Mouse (Mus musculus) MEL (cell line): Measurements from ENCODE around the gene Mgst3. TPM values are rescaled to one million over a fixed set of nuclear protein-coding genes. Genes with fewer than 3 reads are reported as not detected.

Source experiments
- DNase-seq: peaks from one replicate; pipeline ENCODE4 v3.0.0; 2011; ENCODE audit warnings: low read depth, low spot score
- H3K27ac ChIP-seq: 2 replicates; pipeline ENCODE4 v1.5.1; 2012; ENCODE audit warnings: low read depth, mild to moderate bottlenecking, control low read depth, low read length, moderate library complexity; ENCODE audit not compliant: control insufficient read depth
- H3K27me3 ChIP-seq, 2 experiments: fragments of 150-350 bp in 1 of 2; sonication (generic) in 1 of 2; 2 replicates each; pipeline ENCODE4 v1.6.1; 2012; ENCODE audit warnings: low read length in 2 of 2, mild to moderate bottlenecking in 2 of 2, improper control_type of control experiment in 1 of 2, moderate library complexity in 1 of 2; ENCODE audit not compliant: insufficient read depth in 2 of 2, control insufficient read depth in 1 of 2
- H3K36me3 ChIP-seq, 2 experiments: 2 replicates each; pipeline ENCODE4 v1.6.1; 2012 to 2014; ENCODE audit warnings: low read length in 2 of 2, improper control_type of control experiment in 1 of 2, inconsistent platforms in 1 of 2, mild to moderate bottlenecking in 1 of 2; ENCODE audit not compliant: insufficient read depth in 2 of 2, control insufficient read depth in 1 of 2
- H3K4me1 ChIP-seq, 2 experiments: fragments of 150-350 bp in 1 of 2; sonication (generic) in 1 of 2; 2 replicates each; pipeline ENCODE4 v1.6.1; 2012; ENCODE audit warnings: low read length in 2 of 2, improper control_type of control experiment in 1 of 2, mild to moderate bottlenecking in 1 of 2; ENCODE audit not compliant: insufficient read depth in 2 of 2, control insufficient read depth in 1 of 2
- H3K4me3 ChIP-seq, 2 experiments: fragments of 150-350 bp in 1 of 2; sonication (generic) in 1 of 2; 2 replicates each; pipeline ENCODE4 v1.5.1; 2012; ENCODE audit warnings: low read depth in 2 of 2, low read length in 2 of 2, mild to moderate bottlenecking in 2 of 2, moderate library complexity in 2 of 2, control low read depth in 1 of 2, improper control_type of control experiment in 1 of 2; ENCODE audit not compliant: control insufficient read depth in 1 of 2, insufficient read depth in 1 of 2
- H3K79me2 ChIP-seq: 2 replicates; pipeline ENCODE4 v1.6.1; 2012; ENCODE audit warnings: mild to moderate bottlenecking, low read length, moderate library complexity; ENCODE audit not compliant: control insufficient read depth, poor library complexity, insufficient read depth
- H3K9ac ChIP-seq: 2 replicates; pipeline ENCODE4 v1.6.1; 2012; ENCODE audit warnings: low read depth, mild to moderate bottlenecking, control low read depth, low read length, moderate library complexity; ENCODE audit not compliant: control insufficient read depth, poor library complexity, severe bottlenecking
- H3K9me3 ChIP-seq: fragments of 150-350 bp; sonication (generic); replicated peaks from 2 replicates; pipeline ENCODE4 v1.6.1; 2012; ENCODE audit warnings: mild to moderate bottlenecking, low read length, improper control_type of control experiment, moderate library complexity; ENCODE audit not compliant: insufficient read depth
- BHLHE40 ChIP-seq: IDR thresholded peaks from 2 replicates; pipeline ENCODE4 v1.6.1; 2012; ENCODE audit warnings: low read depth, mild to moderate bottlenecking, inconsistent platforms, low read length, improper control_type of control experiment, borderline replicate concordance
- CHD2 ChIP-seq: IDR thresholded peaks from 2 replicates; pipeline ENCODE4 v1.6.1; 2011; ENCODE audit warnings: low read length, improper control_type of control experiment
- EP300 ChIP-seq, 2 experiments: IDR thresholded peaks; 2 replicates each; pipeline ENCODE4 v1.6.1; 2011; ENCODE audit warnings: improper control_type of control experiment in 2 of 2, low read length in 2 of 2, low read depth in 1 of 2, mild to moderate bottlenecking in 1 of 2
- ETS1 ChIP-seq: IDR thresholded peaks from 2 replicates; pipeline ENCODE4 v1.6.1; 2012; ENCODE audit warnings: low read depth, mild to moderate bottlenecking, inconsistent platforms, low read length, improper control_type of control experiment, moderate library complexity
- GATA1 ChIP-seq: IDR thresholded peaks from 2 replicates; pipeline ENCODE4 v1.6.1; 2011; ENCODE audit warnings: low read depth, low read length, improper control_type of control experiment
- HCFC1 ChIP-seq: IDR thresholded peaks from 2 replicates; pipeline ENCODE4 v1.6.1; 2012; ENCODE audit warnings: low read depth, mild to moderate bottlenecking, inconsistent platforms, low read length, improper control_type of control experiment, moderate library complexity
- JUND ChIP-seq: IDR thresholded peaks from 2 replicates; pipeline ENCODE4 v1.6.1; 2011; ENCODE audit warnings: low read depth, mild to moderate bottlenecking, improper control_type of control experiment, low read length
- MAX ChIP-seq: IDR thresholded peaks from 2 replicates; pipeline ENCODE4 v1.6.1; 2011; ENCODE audit warnings: low read length, improper control_type of control experiment
- MXI1 ChIP-seq: IDR thresholded peaks from 2 replicates; pipeline ENCODE4 v1.6.1; 2011; ENCODE audit warnings: mild to moderate bottlenecking, low read depth, low read length, improper control_type of control experiment
- MYB ChIP-seq: IDR thresholded peaks from 2 replicates; pipeline ENCODE4 v1.6.1; 2011; ENCODE audit warnings: mild to moderate bottlenecking, low read depth, low read length, improper control_type of control experiment
- MYC ChIP-seq: IDR thresholded peaks from 2 replicates; pipeline ENCODE4 v1.6.1; 2011; ENCODE audit warnings: low read depth, mild to moderate bottlenecking, low read length, improper control_type of control experiment, moderate library complexity
- SIN3A ChIP-seq: IDR thresholded peaks from 2 replicates; pipeline ENCODE4 v1.6.1; 2012; ENCODE audit warnings: low read length, improper control_type of control experiment, inconsistent platforms
- TBP ChIP-seq: IDR thresholded peaks from 2 replicates; pipeline ENCODE4 v1.8.0; 2011; ENCODE audit warnings: low read depth, low read length, improper control_type of control experiment
- TCF12 ChIP-seq: IDR thresholded peaks from 2 replicates; pipeline ENCODE4 v1.6.1; 2014; ENCODE audit warnings: low read depth, mild to moderate bottlenecking, inconsistent platforms, low read length, improper control_type of control experiment, moderate library complexity
- USF1 ChIP-seq: IDR thresholded peaks from 2 replicates; pipeline ENCODE4 v1.6.1; 2014; ENCODE audit warnings: low read depth, mild to moderate bottlenecking, inconsistent platforms, low read length, improper control_type of control experiment, moderate library complexity
- ZC3H11A ChIP-seq: IDR thresholded peaks from 2 replicates; pipeline ENCODE4 v1.6.1; 2012; ENCODE audit warnings: low read depth, mild to moderate bottlenecking, inconsistent platforms, low read length, improper control_type of control experiment
- ZNF384 ChIP-seq: IDR thresholded peaks from 2 replicates; pipeline ENCODE4 v1.6.1; 2012; ENCODE audit warnings: low read depth, mild to moderate bottlenecking, inconsistent platforms, low read length, improper control_type of control experiment
- polyA plus RNA-seq, 2 experiments: library from polyadenylated mRNA; stranded (reverse) in 1 of 2; unstranded in 1 of 2; fragments of >175 nt in 1 of 2; fragments of >200 nt in 1 of 2; gene quantifications; 2 replicates each; pipeline versions ENCODE4 v1.2.1 to v1.2.4; 2012; ENCODE audit warnings: low replicate concordance in 2 of 2, low read depth in 1 of 2; ENCODE audit not compliant: insufficient read length in 2 of 2, insufficient read depth in 1 of 2, missing spikeins in 1 of 2
- total RNA-seq: library from RNA; depleted of rRNA; stranded (reverse); fragments of 300-350 nt; gene quantifications from 2 replicates; pipeline ENCODE4 v1.2.3, GENCODE M21; 2012

Mgst3 gene
- total and polyA plus RNA-seq, 3 experiments = 17.0 to 33.2 TPM; not detected in 1

DNA sequence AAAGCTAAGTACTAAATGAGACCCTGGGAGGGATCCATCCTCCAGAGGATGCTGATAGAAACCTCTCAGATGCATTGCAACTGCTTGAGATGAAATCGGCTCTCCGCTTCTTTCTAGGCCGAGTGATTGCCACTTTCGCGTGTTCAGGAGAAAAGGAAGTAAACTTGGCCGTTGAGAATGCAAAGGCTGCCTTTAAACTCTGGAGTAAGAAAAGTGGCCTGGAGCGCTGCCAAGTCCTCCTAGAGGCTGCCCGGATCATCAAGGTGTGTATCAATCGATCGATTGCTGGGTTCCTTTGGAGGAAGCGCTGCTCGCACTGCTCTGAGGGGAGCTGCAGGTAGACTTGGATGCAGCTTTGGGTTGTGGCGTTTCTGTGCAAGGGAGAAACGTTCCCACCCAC is 41.2 kb downstream of the Mgst3 start:
- H3K9me3 ChIP-seq = no peaks in the 10 kb centered on the region
- TF ChIP-seq BHLHE40 (no peak), TBP (no peak), HCFC1 (no peak), JUND (no peak), EP300 (IDR thresholded peaks at IDR 0.05; ENCODE audit: low read depth in 1 of 2, low read length in 2 of 2) (peak in 1 of 2 experiments; percentile 29; a peak in 2 of 4 replicates)
- H3K27me3 ChIP-seq = no peaks in the 10 kb centered on the region
- peak overlapping the region in 1 of 2 experiments; percentile 6; a peak in 3 of 4 replicates for H3K4me3 ChIP-seq
- H3K27ac ChIP-seq = peak overlapping the region; percentile 47
- H3K9ac ChIP-seq = peak overlapping the region; percentile 37
- H3K79me2 ChIP-seq = peaks cover 12% of the 10 kb centered on the region
- peak; percentile 81 for DNase-seq
- peaks cover 4 to 7% of the 10 kb centered on the region in 2 experiments; a peak in 3 of 4 replicates for H3K4me1 ChIP-seq
- H3K36me3 ChIP-seq = peaks cover 9 to 15% of the 10 kb centered on the region in 2 experiments

- peak; percentile 57 for DNase-seq
- Histone ChIP-seq H3K4me1 (peaks cover 6 to 10% of the 10 kb centered on the region in 2 experiments; a peak in 3 of 4 replicates), H3K4me3 (peak overlapping the region; percentile 82 to 96), H3K36me3 (peaks cover 4 to 17% of the 10 kb centered on the region in 2 experiments), H3K9me3 (no peaks in the 10 kb centered on the region), H3K27me3 (no peaks in the 10 kb centered on the region), H3K27ac (peak overlapping the region; percentile 93), H3K9ac (peak overlapping the region; percentile 95), H3K79me2 (peaks cover 12% of the 10 kb centered on the region)
- peak; percentile 76 for TF ChIP-seq MXI1
- peak; percentile 58 for TF ChIP-seq SIN3A
- TF ChIP-seq ZC3H11A = no peak
- peak; percentile 82 for TF ChIP-seq ZNF384
- peak; percentile 29; the same call in 1 of the 2 replicates for TF ChIP-seq ETS1
- peak; percentile 84 for TF ChIP-seq MAX
- peak; percentile 31; the same call in 1 of the 2 replicates for TF ChIP-seq GATA1
- TF ChIP-seq MYC = peak; percentile 69; the same call in 1 of the 2 replicates
- peak; percentile 80 for TF ChIP-seq BHLHE40
- no peak for TF ChIP-seq CHD2
- no peak for TF ChIP-seq MYB
- peak; percentile 61 for TF ChIP-seq USF1
- no peak for TF ChIP-seq TCF12
- TF ChIP-seq JUND = no peak
Observed at GRCm38 (mm10) chr1:167350597-167351415, 42.8 kb downstream of the Mgst3 start.
